Mouse (Mus musculus): ENCODE measurements around the gene Glb1l2. TPM values are rescaled to one million over a fixed set of nuclear protein-coding genes. Genes with fewer than 3 reads are reported as not detected.

Gene Glb1l2
- polyA plus RNA-seq (2016; fragmentation: Nextera tagmentation; extraction: Ambion mirVana): 5.7 and 7.3 TPM in 2 replicates

DNA sequence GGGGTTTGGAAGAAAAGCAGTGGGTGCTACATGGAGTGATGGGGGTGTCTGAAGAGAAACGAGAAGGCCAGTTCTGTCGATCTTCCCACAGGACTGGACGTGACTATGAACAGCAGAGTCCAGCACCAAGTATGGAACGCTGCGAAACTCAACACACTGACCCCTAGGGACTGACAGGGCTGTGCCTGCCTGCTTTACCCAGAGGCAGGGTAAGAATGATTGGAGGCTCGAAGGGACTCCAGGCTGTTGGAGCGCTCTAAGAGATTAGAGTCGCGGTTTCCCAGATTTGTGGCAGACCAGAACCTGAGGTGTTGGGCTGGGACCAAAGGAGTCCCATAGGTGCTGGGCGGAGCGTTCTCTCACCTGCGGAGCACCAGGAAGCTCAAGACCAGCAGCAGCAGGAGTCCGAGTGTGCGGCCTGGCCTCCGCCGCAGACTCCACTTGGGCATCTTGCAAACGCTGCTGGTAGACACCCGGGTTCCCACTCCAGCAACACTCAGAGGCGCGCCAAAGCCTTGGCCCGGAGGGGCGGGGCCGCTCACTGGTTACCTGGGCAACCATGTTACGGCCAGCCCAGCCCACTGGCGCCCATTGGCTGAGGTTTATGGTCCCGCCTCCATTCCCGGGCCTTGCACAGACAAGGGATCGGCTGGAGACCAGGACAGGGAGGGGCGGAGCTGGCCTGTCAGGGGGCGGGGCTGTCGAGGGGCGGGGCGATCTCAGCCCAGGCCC lies at the start of gene Glb1l2:
Gene Glb1l2, minus strand, starts transcription at position 534 of the 732 bp plus-strand sequence.
- 1% methylated on average over 33 of the region's 33 CpGs for WGBS
- peak within 1 kb of the TSS; percentile 87 for H3K27ac ChIP-seq
- H3K4me1 ChIP-seq: peaks cover 12% of the 10 kb centered on the region
- no peaks in the 10 kb centered on the region for H3K36me3 ChIP-seq (replicated peaks)
- DNase-seq (ENCODE audit: extremely low spot score, low spot score): peak; percentile 96
- peak within 1 kb of the TSS; percentile 61 for H3K4me3 ChIP-seq
- H3K27me3 ChIP-seq (ENCODE audit: poor library complexity, severe bottlenecking): no peaks in the 10 kb centered on the region
- no peaks in the 10 kb centered on the region for H3K9me3 ChIP-seq

DNA sequence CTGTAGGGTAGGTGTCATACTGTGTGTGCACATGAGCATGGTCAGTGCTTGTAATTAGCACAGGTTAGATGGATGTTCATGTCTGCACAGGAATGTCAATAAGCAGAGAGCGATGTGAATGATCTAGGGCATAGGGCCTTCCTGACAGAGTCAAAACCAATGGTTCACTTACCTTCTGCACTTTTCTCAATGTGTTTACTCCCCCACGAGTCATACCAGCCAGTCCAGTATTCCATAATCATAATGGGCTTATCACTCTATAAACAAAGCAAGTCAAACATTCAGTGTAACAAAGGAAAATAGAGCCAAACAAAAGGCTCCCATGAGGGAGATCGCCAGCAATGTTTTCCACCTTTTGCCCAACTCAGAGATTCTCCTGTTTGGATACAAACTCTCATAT lies 24.8 kb upstream of the Glb1l2 start:
- no peaks in the 10 kb centered on the region for H3K4me1 ChIP-seq
- no peaks in the 10 kb centered on the region for H3K27me3 ChIP-seq (ENCODE audit: poor library complexity, severe bottlenecking)
- H3K27ac ChIP-seq: no peak overlapping the region
- no peaks in the 10 kb centered on the region for H3K36me3 ChIP-seq (replicated peaks)
- no peak for DNase-seq (ENCODE audit: extremely low spot score, low spot score)
- 95% methylated on average over 3 of the region's 3 CpGs for WGBS
- no peaks in the 10 kb centered on the region for H3K9me3 ChIP-seq
- no peak overlapping the region for H3K4me3 ChIP-seq

DNA sequence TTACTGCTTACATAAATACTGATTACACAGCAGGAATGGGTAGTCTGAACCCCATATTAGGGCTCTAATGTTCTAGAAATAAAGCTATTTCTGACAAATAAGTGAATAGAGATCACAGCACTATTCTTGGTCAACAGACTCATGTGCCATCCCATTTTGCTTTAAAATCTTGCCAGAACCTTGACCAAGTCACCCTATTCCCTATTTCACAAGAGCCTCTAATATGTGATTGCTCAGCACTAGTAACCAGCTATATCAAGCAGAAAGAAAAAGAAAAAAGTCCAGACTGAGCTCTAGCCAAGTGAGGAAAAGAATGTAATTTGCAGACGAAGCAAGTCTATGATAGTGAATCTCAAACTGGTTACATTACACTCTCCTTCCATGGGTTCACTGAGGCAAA lies 13.7 kb upstream of the Glb1l2 start:
- Histone ChIP-seq H3K27me3 (ENCODE audit: poor library complexity, severe bottlenecking) (no peaks in the 10 kb centered on the region), H3K9me3 (no peaks in the 10 kb centered on the region), H3K36me3 (replicated peaks) (no peaks in the 10 kb centered on the region), H3K27ac (no peak overlapping the region), H3K4me3 (no peak overlapping the region), H3K4me1 (no peaks in the 10 kb centered on the region)
- 81% methylated on average over 1 of the region's 1 CpGs for WGBS
- DNase-seq (ENCODE audit: extremely low spot score, low spot score): no peak

GRCm38 (mm10) chr9:26808735-26809134 lies 2.5 kb upstream of the Glb1l2 start:
- no peak overlapping the region for H3K4me3 ChIP-seq
- H3K27ac ChIP-seq: no peak overlapping the region
- no peaks in the 10 kb centered on the region for H3K9me3 ChIP-seq
- WGBS: 89% methylated on average over 2 of the region's 2 CpGs
- no peak for DNase-seq (ENCODE audit: extremely low spot score, low spot score)
- no peaks in the 10 kb centered on the region for H3K36me3 ChIP-seq (replicated peaks)
- H3K27me3 ChIP-seq (ENCODE audit: poor library complexity, severe bottlenecking): no peaks in the 10 kb centered on the region
- peaks cover 12% of the 10 kb centered on the region for H3K4me1 ChIP-seq

DNA sequence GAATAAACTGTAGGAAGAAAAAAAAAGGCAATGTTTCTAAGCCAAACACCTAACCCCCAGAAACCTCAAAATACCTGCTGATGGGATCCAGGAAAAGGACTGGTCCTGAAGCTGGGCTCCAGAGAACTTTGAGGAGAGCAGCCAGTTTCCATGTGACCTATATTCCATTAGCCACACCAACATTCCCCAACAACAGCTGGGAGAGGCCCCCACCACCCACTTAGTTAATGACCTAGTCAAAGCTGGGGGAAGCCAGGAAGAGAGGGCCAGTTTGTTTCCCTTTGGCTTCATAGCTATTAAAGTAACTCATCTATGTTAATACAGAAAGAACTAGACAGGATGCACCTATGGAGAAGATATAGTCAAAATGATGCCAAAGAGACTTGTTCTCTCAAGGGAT lies 1.9 kb downstream of the Glb1l2 start:
- H3K4me1 ChIP-seq: peaks cover 12% of the 10 kb centered on the region
- H3K4me3 ChIP-seq: no peak overlapping the region
- DNase-seq (ENCODE audit: extremely low spot score, low spot score): no peak
- no peak overlapping the region for H3K27ac ChIP-seq
- no peaks in the 10 kb centered on the region for H3K9me3 ChIP-seq
- H3K27me3 ChIP-seq (ENCODE audit: poor library complexity, severe bottlenecking): no peaks in the 10 kb centered on the region
- no peaks in the 10 kb centered on the region for H3K36me3 ChIP-seq (replicated peaks)

DNA sequence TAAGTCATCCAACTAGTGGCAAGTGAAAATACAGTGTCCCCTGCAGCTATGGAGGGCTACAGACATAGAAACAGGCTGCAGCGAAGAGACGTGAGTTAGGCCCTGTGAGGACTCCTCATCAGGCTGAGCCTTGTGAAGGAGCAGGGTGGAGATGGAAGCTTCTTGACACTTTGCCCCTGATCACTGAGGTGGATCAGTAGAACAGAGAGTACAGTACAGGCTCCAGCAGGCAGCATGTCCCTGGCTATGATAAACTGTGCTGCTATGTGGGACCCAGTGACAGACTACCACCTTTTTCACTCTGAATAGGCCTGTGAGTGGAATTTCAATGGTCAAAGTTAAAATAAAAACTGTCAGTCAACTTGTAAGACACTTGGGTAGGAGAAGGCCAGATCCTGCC lies 5.9 kb downstream of the Glb1l2 start:
- Histone ChIP-seq H3K27me3 (ENCODE audit: poor library complexity, severe bottlenecking) (no peaks in the 10 kb centered on the region), H3K4me1 (peaks cover under 1% of the 10 kb centered on the region), H3K4me3 (no peak overlapping the region), H3K27ac (no peak overlapping the region), H3K36me3 (replicated peaks) (no peaks in the 10 kb centered on the region), H3K9me3 (no peaks in the 10 kb centered on the region)
- DNase-seq (ENCODE audit: extremely low spot score, low spot score): no peak
- WGBS: 97% methylated on average over 2 of the region's 2 CpGs

DNA sequence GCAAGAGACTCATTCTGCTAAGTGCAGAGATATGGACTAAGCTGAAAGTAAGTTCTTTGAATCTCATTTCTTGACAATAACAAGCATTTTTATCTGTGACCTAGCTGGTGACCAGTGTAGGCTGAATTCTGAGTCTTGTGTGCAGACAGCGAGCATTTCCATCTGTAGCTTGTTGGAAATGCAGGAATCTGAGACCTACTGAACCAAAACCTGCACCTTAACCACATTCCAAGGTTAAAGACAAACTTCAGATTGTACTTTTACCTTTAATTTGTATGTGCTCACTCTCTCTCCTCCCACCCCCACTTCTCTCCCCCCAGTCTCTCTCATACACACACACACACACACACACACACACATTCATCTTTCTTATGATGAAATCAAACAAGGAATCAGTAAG lies 7.5 kb downstream of the Glb1l2 start:
- Histone ChIP-seq H3K36me3 (replicated peaks) (no peaks in the 10 kb centered on the region), H3K9me3 (no peaks in the 10 kb centered on the region), H3K4me3 (no peak overlapping the region), H3K27me3 (ENCODE audit: poor library complexity, severe bottlenecking) (no peaks in the 10 kb centered on the region), H3K4me1 (no peaks in the 10 kb centered on the region), H3K27ac (no peak overlapping the region)
- 88% methylated on average over 1 of the region's 1 CpGs for WGBS
- DNase-seq (ENCODE audit: extremely low spot score, low spot score): no peak

GRCm38 (mm10) chr9:26798205-26798604 lies 8.1 kb downstream of the Glb1l2 start:
- Histone ChIP-seq H3K9me3 (no peaks in the 10 kb centered on the region), H3K27me3 (ENCODE audit: poor library complexity, severe bottlenecking) (no peaks in the 10 kb centered on the region), H3K4me3 (no peak overlapping the region), H3K4me1 (no peaks in the 10 kb centered on the region), H3K27ac (no peak overlapping the region), H3K36me3 (replicated peaks) (no peaks in the 10 kb centered on the region)
- no peak for DNase-seq (ENCODE audit: extremely low spot score, low spot score)
- WGBS: 95% methylated on average over 3 of the region's 3 CpGs

- H3K36me3 ChIP-seq (replicated peaks): no peaks in the 10 kb centered on the region
- no peaks in the 10 kb centered on the region for H3K4me1 ChIP-seq
- no peak overlapping the region for H3K4me3 ChIP-seq
- WGBS: 81% methylated on average over 3 of the region's 3 CpGs
- H3K9me3 ChIP-seq: no peaks in the 10 kb centered on the region
- DNase-seq (ENCODE audit: extremely low spot score, low spot score): no peak
- H3K27ac ChIP-seq: no peak overlapping the region
- H3K27me3 ChIP-seq (ENCODE audit: poor library complexity, severe bottlenecking): no peaks in the 10 kb centered on the region
These were observed 13.4 kb downstream of the Glb1l2 start for GRCm38 (mm10) chr9:26792829-26793228.

- WGBS: 80% methylated on average over 7 of the region's 7 CpGs
- no peaks in the 10 kb centered on the region for H3K9me3 ChIP-seq
- DNase-seq (ENCODE audit: extremely low spot score, low spot score): no peak
- no peaks in the 10 kb centered on the region for H3K27me3 ChIP-seq (ENCODE audit: poor library complexity, severe bottlenecking)
- H3K4me1 ChIP-seq: no peaks in the 10 kb centered on the region
- H3K4me3 ChIP-seq: no peak overlapping the region
- H3K27ac ChIP-seq: no peak overlapping the region
- no peaks in the 10 kb centered on the region for H3K36me3 ChIP-seq (replicated peaks)
These were observed 22.8 kb downstream of the Glb1l2 start for GRCm38 (mm10) chr9:26783414-26783975.

- H3K9me3 ChIP-seq: no peaks in the 10 kb centered on the region
- no peak overlapping the region for H3K4me3 ChIP-seq
- no peak for DNase-seq (ENCODE audit: extremely low spot score, low spot score)
- 92% methylated on average over 7 of the region's 7 CpGs for WGBS
- no peaks in the 10 kb centered on the region for H3K27me3 ChIP-seq (ENCODE audit: poor library complexity, severe bottlenecking)
- no peaks in the 10 kb centered on the region for H3K36me3 ChIP-seq (replicated peaks)
- H3K27ac ChIP-seq: no peak overlapping the region
- no peaks in the 10 kb centered on the region for H3K4me1 ChIP-seq
These were observed 27.8 kb downstream of the Glb1l2 start for GRCm38 (mm10) chr9:26778421-26778820.

DNA sequence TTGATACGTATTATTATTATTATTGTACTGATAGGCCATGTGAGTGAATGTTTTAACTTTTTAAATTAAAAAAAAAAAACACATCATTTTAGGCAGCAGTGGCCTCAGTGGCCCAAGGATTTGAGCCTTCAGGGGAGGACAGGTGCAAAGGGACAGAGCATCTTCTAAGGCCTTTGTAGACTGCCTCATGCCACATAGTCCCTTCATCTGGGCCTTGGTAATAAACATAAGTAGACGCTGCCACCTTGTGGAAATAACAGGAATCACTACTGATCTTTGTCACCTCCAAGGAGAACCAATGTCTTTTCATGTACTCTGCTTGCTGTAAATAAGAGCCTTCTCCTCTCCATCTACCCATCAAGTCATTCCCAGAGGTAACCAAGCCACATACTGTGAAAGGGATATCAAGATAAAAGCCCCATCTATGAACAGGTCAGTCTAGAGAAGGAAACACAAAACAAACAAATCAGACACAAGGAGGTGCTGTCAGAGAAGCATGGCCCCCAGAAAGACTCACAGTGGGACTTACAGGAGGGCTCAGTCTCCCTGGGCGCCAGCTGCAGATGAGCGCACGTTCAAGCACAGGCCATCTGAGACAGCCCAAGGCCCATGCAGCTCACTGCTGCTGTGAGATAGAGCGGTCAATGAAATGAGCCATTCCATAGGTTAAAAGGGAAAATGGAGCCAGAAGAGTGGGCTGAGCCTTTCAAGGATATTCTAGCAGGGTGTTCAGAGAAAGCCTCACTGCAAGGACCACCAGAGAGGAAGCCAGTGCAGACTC lies 30.0 kb downstream of the Glb1l2 start:
- H3K27me3 ChIP-seq (ENCODE audit: poor library complexity, severe bottlenecking): no peaks in the 10 kb centered on the region
- no peak overlapping the region for H3K4me3 ChIP-seq
- WGBS: 67% methylated on average over 6 of the region's 6 CpGs
- no peak overlapping the region for H3K27ac ChIP-seq
- no peak for DNase-seq (ENCODE audit: extremely low spot score, low spot score)
- no peaks in the 10 kb centered on the region for H3K9me3 ChIP-seq
- H3K4me1 ChIP-seq: no peaks in the 10 kb centered on the region
- H3K36me3 ChIP-seq (replicated peaks): no peaks in the 10 kb centered on the region

- H3K4me1 ChIP-seq: no peaks in the 10 kb centered on the region
- no peaks in the 10 kb centered on the region for H3K36me3 ChIP-seq (replicated peaks)
- H3K27ac ChIP-seq: no peak overlapping the region
- H3K27me3 ChIP-seq (ENCODE audit: poor library complexity, severe bottlenecking): no peaks in the 10 kb centered on the region
- no peak for DNase-seq (ENCODE audit: extremely low spot score, low spot score)
- 91% methylated on average over 2 of the region's 2 CpGs for WGBS
- no peaks in the 10 kb centered on the region for H3K9me3 ChIP-seq
- no peak overlapping the region for H3K4me3 ChIP-seq
These were observed 30.6 kb downstream of the Glb1l2 start for GRCm38 (mm10) chr9:26775700-26776099.
